Comparison of ENCODE assay signal across 8 mouse cellular contexts in the genomic region with DNA sequence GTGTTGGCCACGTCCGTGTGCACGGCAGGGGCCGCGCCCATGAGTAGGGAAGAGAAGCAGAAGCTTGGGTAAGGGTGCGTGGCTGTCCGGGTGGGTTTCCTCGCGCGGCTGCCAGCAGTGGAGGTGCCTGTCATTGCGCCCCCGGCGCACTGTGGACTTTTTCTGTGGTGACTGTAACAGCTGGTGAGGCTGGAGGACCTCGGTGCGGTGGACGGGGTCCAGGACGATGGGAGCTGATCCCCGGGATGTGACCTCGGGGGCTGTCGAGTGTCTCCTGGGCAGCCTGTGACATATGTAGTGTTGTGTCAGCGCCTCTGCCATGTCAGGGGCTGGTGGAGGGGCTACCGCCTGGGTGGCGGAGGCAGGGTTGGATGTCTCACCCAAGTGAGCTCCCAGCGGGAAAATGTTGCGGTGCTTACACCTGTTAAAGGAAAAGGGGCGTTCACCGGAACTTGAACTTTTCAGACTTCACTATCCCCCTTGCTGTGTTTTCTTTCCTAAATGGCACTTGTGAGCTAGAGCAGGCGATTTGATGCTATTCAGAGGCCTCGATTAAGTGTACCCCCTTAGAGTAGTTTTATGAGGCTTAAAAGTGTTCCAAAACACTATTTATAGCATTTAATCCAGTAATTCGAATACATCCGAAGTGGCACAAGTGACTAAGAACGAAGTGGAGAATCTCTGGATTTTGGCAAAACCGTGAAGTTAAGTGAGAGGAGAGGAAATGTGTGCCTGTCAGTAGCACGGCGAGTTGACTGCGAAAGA. TPM values are rescaled to one million over a fixed set of nuclear protein-coding genes. Genes with fewer than 3 reads are reported as not detected.
DNase-seq lines count a peak whose midpoint lies in the region; ATAC-seq and TF ChIP-seq lines count a peak whose summit lies in the region.

No protein-coding gene starts in this region.

- H3K9ac ChIP-seq in heart, embryonic 11.5 days (ENCODE audit: low read depth, low read length), result peak overlapping the region; percentile 81
- peak overlapping the region; percentile 66 for H3K9ac ChIP-seq in CH12.LX (ENCODE audit: insufficient read depth, low read depth)
- H3K9ac ChIP-seq in heart, embryonic 15.5 days, result peak overlapping the region; percentile 80
- peak overlapping the region; percentile 92 for H3K9ac ChIP-seq in liver, embryonic 15.5 days

- H3K27ac ChIP-seq in heart, embryonic 11.5 days (ENCODE audit: low read depth, low read length), result peak overlapping the region; percentile 79
- peak overlapping the region; percentile 11; the same call in 1 of the 2 replicates for H3K27ac ChIP-seq in CH12.LX (ENCODE audit: insufficient read depth, low read depth)
- peak overlapping the region; percentile 84 for H3K27ac ChIP-seq in heart, embryonic 15.5 days
- H3K27ac ChIP-seq in liver, embryonic 15.5 days (replicated peaks), result peak overlapping the region; percentile 92

- TF ChIP-seq CTCF in CH12.LX (conservative IDR thresholded peaks at IDR 0.05 in 1 of 2, IDR thresholded peaks at IDR 0.05 in 1 of 2; ENCODE audit: low read depth in 2 of 2, low read length in 2 of 2), result no peak
- TF ChIP-seq CTCF in brain, embryonic 14.5 days (IDR thresholded peaks at IDR 0.05; ENCODE audit: borderline replicate concordance, extremely low read depth, insufficient read depth, insufficient read length), result no peak

- H3K27me3 ChIP-seq in heart, embryonic 11.5 days (ENCODE audit: control insufficient read depth, insufficient read depth, low read length), result no peaks in the 10 kb centered on the region
- H3K27me3 ChIP-seq in CH12.LX (replicated peaks), result no peaks in the 10 kb centered on the region
- no peaks in the 10 kb centered on the region for H3K27me3 ChIP-seq in heart, embryonic 15.5 days
- no peaks in the 10 kb centered on the region for H3K27me3 ChIP-seq in liver, embryonic 15.5 days

- peak overlapping the region; percentile 95 for H3K4me3 ChIP-seq in heart, embryonic 11.5 days (ENCODE audit: low read depth, low read length)
- H3K4me3 ChIP-seq in CH12.LX (replicated peaks in 1 of 3; ENCODE audit: low read depth in 2 of 3, low read length in 2 of 3, poor library complexity in 1 of 3), result peak overlapping the region; percentile 84 to 96 (median 91)
- H3K4me3 ChIP-seq in heart, embryonic 15.5 days, result peak overlapping the region; percentile 89
- peak overlapping the region; percentile 99 for H3K4me3 ChIP-seq in liver, embryonic 15.5 days (replicated peaks)

- no peaks in the 10 kb centered on the region; the same call in 1 of the 2 replicates for H3K36me3 ChIP-seq in heart, embryonic 11.5 days (ENCODE audit: control insufficient read depth, insufficient read depth, low read length)
- peaks cover 3 to 7% of the 10 kb centered on the region in 2 experiments for H3K36me3 ChIP-seq in CH12.LX (replicated peaks in 1 of 2; ENCODE audit: control insufficient read depth in 1 of 2, insufficient read depth in 1 of 2, low read length in 1 of 2)
- 0 out of 2 replicates have a peak, but pooled peaks cover under 1% of the 10 kb centered on the region for H3K36me3 ChIP-seq in heart, embryonic 15.5 days
- H3K36me3 ChIP-seq in liver, embryonic 15.5 days (replicated peaks), result peaks cover 9% of the 10 kb centered on the region

- 5% methylated on average over 36 of the region's 36 CpGs for WGBS in heart, embryonic 11.5 days (ENCODE audit: insufficient replicate concordance)
- WGBS in heart, embryonic 15.5 days, result 3% methylated on average over 36 of the region's 36 CpGs
- WGBS in liver, embryonic 15.5 days (ENCODE audit: insufficient replicate concordance), result 3% methylated on average over 36 of the region's 36 CpGs

- TF ChIP-seq EP300 in CH12.LX (IDR thresholded peaks at IDR 0.05; ENCODE audit: low read length), result no peak

- peaks cover 10% of the 10 kb centered on the region for H3K4me1 ChIP-seq in heart, embryonic 11.5 days (ENCODE audit: control insufficient read depth, insufficient read depth, low read length)
- H3K4me1 ChIP-seq in CH12.LX (ENCODE audit: control insufficient read depth in 1 of 2, insufficient read depth in 2 of 2), result peaks cover 0 to 38% of the 10 kb centered on the region in 2 experiments; a peak in 2 of 4 replicates
- peaks cover 14% of the 10 kb centered on the region for H3K4me1 ChIP-seq in heart, embryonic 15.5 days (replicated peaks)
- H3K4me1 ChIP-seq in liver, embryonic 15.5 days (replicated peaks), result peaks cover 49% of the 10 kb centered on the region

- DNase-seq in heart, adult 8-10 months (ENCODE audit: low spot score), result no peak
- no peak for DNase-seq in CH12.LX (ENCODE audit: extremely low read depth)
- peak; percentile 16 for DNase-seq in brain, embryonic 14.5 days (ENCODE audit: low read depth)
- peak; percentile 70 for DNase-seq in testis, postnatal 10 days (ENCODE audit: low spot score)
- DNase-seq in left cerebral cortex, postnatal 25 days (ENCODE audit: low spot score in 2 of 2), result no peak

- ATAC-seq in heart, embryonic 11.5 days (replicated peaks; ENCODE audit: insufficient number of reproducible peaks, low FRiP score, low TSS enrichment), result no peak
- peak; percentile 5 for ATAC-seq in heart, embryonic 15.5 days (replicated peaks; ENCODE audit: insufficient number of reproducible peaks, insufficient read depth, low FRiP score, low read depth)
- no peak for ATAC-seq in liver, embryonic 15.5 days (ENCODE audit: insufficient read depth)

- peaks cover 10% of the 10 kb centered on the region; the same call in 1 of the 2 replicates for H3K79me2 ChIP-seq in CH12.LX (replicated peaks; ENCODE audit: control insufficient read depth, extremely low read depth, insufficient read depth, poor library complexity, severe bottlenecking)

- TF ChIP-seq RAD21 in CH12.LX (IDR thresholded peaks at IDR 0.05; ENCODE audit: low read depth, low read length), result no peak

- intact Hi-C loops in left cerebral cortex, postnatal 25 days (cut with DNase I), result loop anchor here (10.0 kb wide), 1 partner anchor 1361 kb away; the partner anchor contains the start of genes Odr4 and Tpr

- no peaks in the 10 kb centered on the region for H3K9me3 ChIP-seq in heart, embryonic 11.5 days (replicated peaks; ENCODE audit: control insufficient read depth, low read length)
- no peaks in the 10 kb centered on the region for H3K9me3 ChIP-seq in CH12.LX (replicated peaks; ENCODE audit: low read length)
- no peaks in the 10 kb centered on the region for H3K9me3 ChIP-seq in heart, embryonic 15.5 days (replicated peaks)
- no peaks in the 10 kb centered on the region for H3K9me3 ChIP-seq in liver, embryonic 15.5 days (replicated peaks)

- in situ Hi-C loops in CH12.LX (cut with MboI; ENCODE audit: low pct_ligation_motif_present, low pct_unique_long_range_greater_than_20kb, low sequenced_read_pairs), result no loop called here

- H3K4me2 ChIP-seq in heart, embryonic 11.5 days, result peak overlapping the region; percentile 93
- H3K4me2 ChIP-seq in CH12.LX (ENCODE audit: insufficient read depth, low read depth, poor library complexity, severe bottlenecking), result peak overlapping the region; percentile 88
- H3K4me2 ChIP-seq in heart, embryonic 15.5 days, result peak overlapping the region; percentile 95
- peak overlapping the region; percentile 88 for H3K4me2 ChIP-seq in liver, embryonic 15.5 days

- no peak for TF ChIP-seq POLR2A in CH12.LX (IDR thresholded peaks at IDR 0.05; ENCODE audit: low read depth, low read length)
- TF ChIP-seq POLR2A in brain, embryonic 14.5 days (IDR thresholded peaks at IDR 0.05; ENCODE audit: borderline replicate concordance, extremely low read depth, insufficient read depth, insufficient read length, poor library complexity, severe bottlenecking), result no peak

- dilution Hi-C loops in CH12.LX (cut with MboI; ENCODE audit: extremely low pct_ligation_motif_present, extremely low pct_unique_long_range_greater_than_20kb, low sequenced_read_pairs), result no loop called here

TF ChIP-seq in CH12.LX, 34 proteins besides CTCF, POLR2A, EP300 and RAD21:
- TF ChIP-seq MEF2A (IDR thresholded peaks at IDR 0.05; ENCODE audit: borderline replicate concordance, low read depth, low read length) (no peak), TBP (conservative IDR thresholded peaks at IDR 0.05; ENCODE audit: low read depth, low read length) (no peak), ZC3H11A (IDR thresholded peaks at IDR 0.05; ENCODE audit: low read depth, low read length) (no peak), JUN (IDR thresholded peaks at IDR 0.05; ENCODE audit: insufficient read depth, low read depth, low read length) (no peak), RCOR1 (conservative IDR thresholded peaks at IDR 0.05; ENCODE audit: low read depth, low read length) (no peak), CHD1 (IDR thresholded peaks at IDR 0.05; ENCODE audit: low read depth, low read length) (no peak)

RNA-seq across cellular contexts. Expression of gene Edem3, which starts 0.7 kb away (rescaled TPM):
- 18.3 and 23.0 TPM in 2 replicates for polyA plus RNA-seq in heart, embryonic 11.5 days (2014; fragmentation: Nextera tagmentation; extraction: Ambion mirVana)
- 10 to 100 TPM; 16.4 to 20.7 (median 19.7) TPM for total RNA-seq in heart, adult 8-10 months (2022)
- 9.8 and 11.5 TPM in 2 replicates for total RNA-seq in CH12.LX (2012; rRNA removed)
- 15.8 and 17.6 TPM in 2 replicates for total RNA-seq in CH12.LX (2014; rRNA removed)
- polyA plus RNA-seq in CH12.LX (2012; ENCODE audit: insufficient read length, low read depth), result 9.8 and 10.6 TPM in 2 replicates
- 17.0 and 24.1 TPM in 2 replicates for polyA plus RNA-seq in brain, embryonic 14.5 days (2012; rRNA removed)
- 10.6 and 11.5 TPM in 2 replicates for polyA plus RNA-seq in heart, embryonic 15.5 days (2015; fragmentation: Nextera tagmentation; extraction: Ambion mirVana)
- 5.5 and 5.6 TPM in 2 replicates for polyA plus RNA-seq in liver, embryonic 15.5 days (2015; fragmentation: Nextera tagmentation; extraction: Ambion mirVana)
- 10 to 100 TPM; 38.5 to 39.7 TPM for total RNA-seq in left cerebral cortex, postnatal 25 days (2021)

Comparison
In these comparisons a context has a peak if more than half of its experiments do, and no peak if none do; other contexts are left out.
1. H3K27ac ChIP-seq: peak in every context shown above with its lines; median percentile 92 in liver, embryonic 15.5 days; 84 in heart, embryonic 15.5 days; 79 in heart, embryonic 11.5 days; 11 in CH12.LX.
2. DNase-seq: peak in brain, embryonic 14.5 days (single experiment) and testis, postnatal 10 days (single experiment); none in heart, adult 8-10 months (single experiment), CH12.LX (single experiment) and left cerebral cortex, postnatal 25 days (0 of 2).
3. Peak in every context shown above with its lines, with median percentiles within 50 percentile points of each other: H3K4me2 ChIP-seq, H3K4me3 ChIP-seq and H3K9ac ChIP-seq.